Mouse (Mus musculus) ES-E14 (cell line): ENCODE measurements around the gene Rasgef1b. TPM values are rescaled to one million over a fixed set of nuclear protein-coding genes. Genes with fewer than 3 reads are reported as not detected.

Experiments
- DNase-seq: peaks from one replicate; pipeline ENCODE4 v3.0.0-alpha.2; 2013; ENCODE audit warnings: low read depth, low spot score
- H3K27ac ChIP-seq: 2 replicates; pipeline ENCODE4 v1.5.1; 2012; ENCODE audit warnings: low read depth, mild to moderate bottlenecking, low read length, moderate library complexity, mixed read lengths; ENCODE audit not compliant: poor library complexity, insufficient read depth, severe bottlenecking
- H3K36me3 ChIP-seq: 2 replicates; pipeline ENCODE4 v1.6.1; 2012; ENCODE audit warnings: mild to moderate bottlenecking, low read length, moderate library complexity, mixed read lengths; ENCODE audit not compliant: control insufficient read depth, poor library complexity, insufficient read depth, severe bottlenecking
- H3K4me1 ChIP-seq, 2 experiments: fragments of 150-350 bp in 1 of 2; sonication (generic) in 1 of 2; 2 replicates each; pipeline ENCODE4 v1.6.1; 2012; ENCODE audit warnings: low read length in 2 of 2, mild to moderate bottlenecking in 1 of 2, mixed read lengths in 1 of 2; ENCODE audit not compliant: control insufficient read depth in 2 of 2, insufficient read depth in 2 of 2, poor library complexity in 1 of 2
- H3K4me3 ChIP-seq, 2 experiments: fragments of 150-350 bp in 1 of 2; sonication (generic) in 1 of 2; 2 replicates each; pipeline ENCODE4 v1.5.1; 2012; ENCODE audit warnings: low read length in 2 of 2, low read depth in 1 of 2, mild to moderate bottlenecking in 1 of 2, mixed read lengths in 1 of 2; ENCODE audit not compliant: insufficient read depth in 1 of 2, poor library complexity in 1 of 2, severe bottlenecking in 1 of 2
- H3K9ac ChIP-seq: 2 replicates; pipeline ENCODE4 v1.6.1; 2012; ENCODE audit warnings: low read depth, mild to moderate bottlenecking, low read length, mixed read lengths; ENCODE audit not compliant: poor library complexity, insufficient read depth, severe bottlenecking
- H3K9me3 ChIP-seq: fragments of 150-350 bp; sonication (generic); 2 replicates; pipeline ENCODE4 v1.6.1; 2012; ENCODE audit warnings: low read depth, mild to moderate bottlenecking, low read length; ENCODE audit not compliant: control insufficient read depth, insufficient read depth
- CHD2 ChIP-seq: IDR thresholded peaks from 2 replicates; pipeline ENCODE4 v1.6.1; 2014; ENCODE audit warnings: mild to moderate bottlenecking, low read depth, low read length, inconsistent platforms
- HCFC1 ChIP-seq: IDR thresholded peaks from 2 replicates; pipeline ENCODE4 v1.6.1; 2012; ENCODE audit warnings: low read length, inconsistent platforms, borderline replicate concordance; ENCODE audit not compliant: insufficient read depth
- MAFK ChIP-seq: IDR thresholded peaks from 2 replicates; pipeline ENCODE4 v1.6.1; 2014; ENCODE audit warnings: mild to moderate bottlenecking, low read depth, low read length, inconsistent platforms; ENCODE audit not compliant: insufficient read depth
- ZC3H11A ChIP-seq: IDR thresholded peaks from 2 replicates; pipeline ENCODE4 v1.6.1; 2012; ENCODE audit warnings: low read depth, mild to moderate bottlenecking, inconsistent platforms, low read length, borderline replicate concordance
- ZNF384 ChIP-seq: IDR thresholded peaks from 2 replicates; pipeline ENCODE4 v1.6.1; 2012; ENCODE audit warnings: low read depth, low read length, inconsistent platforms
- in situ Hi-C, 2 experiments: fragments of 600-800 bp; cut with MboI; formaldehyde crosslinking; loops; one replicate each; pipeline ENCODE4 v1.15.1; 2025; ENCODE audit warnings: low sequenced_read_pairs in 2 of 2, inconsistent platforms in 1 of 2; ENCODE audit not compliant: unreplicated experiment in 2 of 2
- total RNA-seq: library from RNA; depleted of rRNA; stranded (reverse); fragments of 300-350 nt; gene quantifications from 2 replicates; pipeline ENCODE4 v1.2.3, GENCODE M21; 2012

Rasgef1b gene
- total RNA-seq, 1 experiment: 2.8 TPM

GRCm38 (mm10) chr5:99399855-99400626, 328.8 kb downstream of the Rasgef1b start:
- Histone ChIP-seq H3K9me3 (no peaks in the 10 kb centered on the region), H3K27ac (no peak overlapping the region), H3K9ac (no peak overlapping the region), H3K4me1 (peaks cover 0 to 5% of the 10 kb centered on the region in 2 experiments; a peak in 1 of 4 replicates), H3K36me3 (no peaks in the 10 kb centered on the region), H3K4me3 (no peak overlapping the region)
- in situ Hi-C loops: no loop called here
- no peak for TF ChIP-seq HCFC1
- no peak for TF ChIP-seq ZNF384
- TF ChIP-seq CHD2: no peak
- no peak for TF ChIP-seq ZC3H11A
- no peak for TF ChIP-seq MAFK
- DNase-seq: no peak

- H3K4me3 ChIP-seq: no peak overlapping the region
- peaks cover 0 to 5% of the 10 kb centered on the region in 2 experiments; a peak in 1 of 4 replicates for H3K4me1 ChIP-seq
- no peak for DNase-seq
- no peak for TF ChIP-seq CHD2
- TF ChIP-seq ZC3H11A: no peak
- TF ChIP-seq MAFK: no peak
- no peak for TF ChIP-seq ZNF384
- no peak for TF ChIP-seq HCFC1
- no peak overlapping the region for H3K27ac ChIP-seq
- in situ Hi-C loops: no loop called here
- no peak overlapping the region for H3K9ac ChIP-seq
- no peaks in the 10 kb centered on the region for H3K36me3 ChIP-seq
- H3K9me3 ChIP-seq: no peaks in the 10 kb centered on the region
Observed at GRCm38 (mm10) chr5:99398472-99399070, 330.3 kb downstream of the Rasgef1b start.

- in situ Hi-C loops: no loop called here
- Histone ChIP-seq H3K9ac (no peak overlapping the region), H3K27ac (no peak overlapping the region), H3K36me3 (no peaks in the 10 kb centered on the region), H3K4me1 (no peaks in the 10 kb centered on the region), H3K9me3 (no peaks in the 10 kb centered on the region), H3K4me3 (no peak overlapping the region)
- no peak for DNase-seq
- TF ChIP-seq ZC3H11A (no peak), HCFC1 (no peak), ZNF384 (no peak), CHD2 (no peak), MAFK (no peak)
Observed at GRCm38 (mm10) chr5:99394578-99394977, 334.3 kb downstream of the Rasgef1b start.

GRCm38 (mm10) chr5:99391525-99391924, 337.3 kb downstream of the Rasgef1b start:
- DNase-seq: no peak
- no peak for TF ChIP-seq MAFK
- no peaks in the 10 kb centered on the region for H3K36me3 ChIP-seq
- H3K9me3 ChIP-seq: no peaks in the 10 kb centered on the region
- no peak overlapping the region for H3K27ac ChIP-seq
- in situ Hi-C loops: no loop called here
- no peak overlapping the region for H3K4me3 ChIP-seq
- no peak overlapping the region for H3K9ac ChIP-seq
- no peaks in the 10 kb centered on the region for H3K4me1 ChIP-seq

GRCm38 (mm10) chr5:99390776-99391175, 338.1 kb downstream of the Rasgef1b start:
- no peak for TF ChIP-seq ZC3H11A
- H3K4me3 ChIP-seq: no peak overlapping the region
- H3K9ac ChIP-seq: no peak overlapping the region
- no peaks in the 10 kb centered on the region for H3K4me1 ChIP-seq
- no peaks in the 10 kb centered on the region for H3K9me3 ChIP-seq
- in situ Hi-C loops: no loop called here
- DNase-seq: no peak
- H3K36me3 ChIP-seq: no peaks in the 10 kb centered on the region
- H3K27ac ChIP-seq: no peak overlapping the region
